Mouse (Mus musculus) heart, embryonic 13.5 days (tissue): ENCODE data around the gene Prdm13. TPM values are rescaled to one million over a fixed set of nuclear protein-coding genes. Genes with fewer than 3 reads are reported as not detected.

ENCODE experiments used
- ATAC-seq: fragments of 200-750 bp; cut with Nextera tagmentation; 2 replicates; pipeline ENCODE4 v1.8.0; 2017; ENCODE audit warnings: moderate TSS enrichment; ENCODE audit not compliant: insufficient number of reproducible peaks, low FRiP score, low TSS enrichment; ENCODE audit errors: extremely low read depth
- H3K27ac ChIP-seq: fragments of 300-500 bp; sonication (generic); replicated peaks from 2 replicates; pipeline ENCODE4 v1.5.1; 2015; ENCODE audit warnings: moderate library complexity, mild to moderate bottlenecking, inconsistent platforms
- H3K27me3 ChIP-seq: fragments of 300-500 bp; sonication (generic); replicated peaks from 2 replicates; pipeline ENCODE4 v1.6.1; 2015; ENCODE audit warnings: mild to moderate bottlenecking, inconsistent platforms
- H3K36me3 ChIP-seq: fragments of 300-500 bp; sonication (generic); 2 replicates; pipeline ENCODE4 v1.6.1; 2015; ENCODE audit warnings: mild to moderate bottlenecking, inconsistent platforms
- H3K4me1 ChIP-seq: fragments of 300-500 bp; sonication (generic); 2 replicates; pipeline ENCODE4 v1.6.1; 2015; ENCODE audit warnings: inconsistent platforms
- H3K4me2 ChIP-seq: fragments of 300-500 bp; sonication (generic); 2 replicates; pipeline ENCODE4 v1.6.1; 2015; ENCODE audit warnings: inconsistent platforms, mild to moderate bottlenecking, moderate library complexity
- H3K4me3 ChIP-seq: fragments of 300-500 bp; sonication (generic); 2 replicates; pipeline ENCODE4 v1.5.1; 2015; ENCODE audit warnings: moderate library complexity, mild to moderate bottlenecking, inconsistent platforms
- H3K9ac ChIP-seq: fragments of 300-500 bp; sonication (generic); 2 replicates; pipeline ENCODE4 v1.6.1; 2015; ENCODE audit warnings: inconsistent platforms, mild to moderate bottlenecking, moderate library complexity
- H3K9me3 ChIP-seq: fragments of 300-500 bp; sonication (generic); 2 replicates; pipeline ENCODE4 v1.6.1; 2016; ENCODE audit warnings: inconsistent platforms
- WGBS: fragments of 180-500 bp; shearing (Covaris S2); methylation state at CpG from one replicate; pipeline ENCODE4 v1.1.7; 2015; ENCODE audit warnings: mixed read lengths; 5-methylcytosine and 5-hydroxymethylcytosine counted together
- polyA plus RNA-seq: library from polyadenylated mRNA; unstranded; fragments of >200 nt; fragmentation: Nextera tagmentation; extraction: Ambion mirVana; gene quantifications from 2 replicates; pipeline ENCODE4 v1.2.1, GENCODE M21; 2015

Gene Prdm13
- polyA plus RNA-seq, 1 experiment from 2014 or later, result not detected

DNA sequence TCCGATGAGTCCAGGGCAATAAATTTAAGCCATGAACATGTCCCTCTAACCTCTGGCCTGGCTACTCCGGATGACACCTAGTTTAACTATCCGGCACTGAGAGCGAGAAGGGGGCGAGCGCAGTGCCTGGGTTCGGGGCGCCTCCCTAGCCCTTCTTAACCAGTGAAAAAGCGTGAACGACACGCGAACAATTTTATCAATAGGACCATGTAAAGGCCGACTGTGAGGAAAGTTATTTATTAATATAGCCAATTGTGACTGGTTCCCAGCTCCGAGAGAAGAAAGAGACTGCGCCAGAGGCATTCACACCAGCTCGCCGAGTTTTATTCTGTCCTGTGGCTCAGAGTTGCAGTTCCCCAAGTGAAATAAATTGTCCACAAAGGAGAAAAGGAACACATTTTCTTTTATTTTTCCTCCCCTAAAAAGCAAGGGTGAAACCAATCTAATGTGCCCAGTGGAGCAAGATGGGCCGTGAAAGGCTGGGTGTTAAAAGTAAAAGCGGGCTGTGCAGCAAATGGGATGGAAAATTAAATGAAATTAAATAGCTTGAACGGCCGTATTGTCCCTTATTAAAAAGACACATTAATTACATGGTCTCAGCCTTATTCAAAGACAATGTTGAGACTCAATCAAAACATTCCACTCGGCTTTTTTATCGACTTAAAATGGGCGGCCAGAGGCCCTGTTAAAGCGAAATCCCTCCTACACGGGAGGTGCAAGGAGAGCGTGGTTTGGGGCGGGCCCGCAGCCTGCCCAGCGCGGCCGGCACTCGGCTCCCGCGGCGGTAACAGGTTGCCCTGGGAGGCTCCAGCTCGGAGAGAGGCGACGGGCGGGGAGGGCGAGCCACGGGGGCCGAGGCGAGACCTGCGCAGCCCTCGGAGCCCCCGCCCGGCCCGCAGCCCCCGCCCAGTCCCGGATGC, 2.3 kb upstream of the Prdm13 start:
- peak overlapping the region; percentile 74 for H3K9ac ChIP-seq
- ATAC-seq, result no peak

GRCm38 (mm10) chr4:21686934-21687333, 1.2 kb upstream of the Prdm13 start:
- H3K27ac ChIP-seq, result no peak overlapping the region
- ATAC-seq, result no peak
- H3K27me3 ChIP-seq, result peaks cover 99% of the 10 kb centered on the region
- no peaks in the 10 kb centered on the region for H3K9me3 ChIP-seq
- H3K4me2 ChIP-seq, result no peak overlapping the region
- H3K4me3 ChIP-seq, result no peak overlapping the region
- peaks cover 14% of the 10 kb centered on the region for H3K4me1 ChIP-seq
- H3K36me3 ChIP-seq, result no peaks in the 10 kb centered on the region
- no peak overlapping the region for H3K9ac ChIP-seq
- WGBS, result 1% methylated on average over 5 of the region's 5 CpGs

More for the DNA sequence above, 2.3 kb upstream of the Prdm13 start:
- Histone ChIP-seq H3K4me1 (peaks cover 14% of the 10 kb centered on the region), H3K4me2 (peak overlapping the region; percentile 90), H3K9me3 (no peaks in the 10 kb centered on the region), H3K36me3 (no peaks in the 10 kb centered on the region), H3K27me3 (peaks cover 99% of the 10 kb centered on the region), H3K4me3 (peak overlapping the region; percentile 59), H3K27ac (no peak overlapping the region)
- 3% methylated on average over 51 of the region's 51 CpGs for WGBS

- Histone ChIP-seq H3K36me3 (no peaks in the 10 kb centered on the region), H3K4me1 (peaks cover 14% of the 10 kb centered on the region), H3K27me3 (peaks cover 99% of the 10 kb centered on the region), H3K4me3 (no peak overlapping the region), H3K27ac (no peak overlapping the region), H3K9ac (no peak overlapping the region), H3K4me2 (no peak overlapping the region), H3K9me3 (no peaks in the 10 kb centered on the region)
- 1% methylated on average over 11 of the region's 11 CpGs for WGBS
- ATAC-seq, result no peak
These were observed 653 bp upstream of the Prdm13 start for GRCm38 (mm10) chr4:21686416-21686815.

DNA sequence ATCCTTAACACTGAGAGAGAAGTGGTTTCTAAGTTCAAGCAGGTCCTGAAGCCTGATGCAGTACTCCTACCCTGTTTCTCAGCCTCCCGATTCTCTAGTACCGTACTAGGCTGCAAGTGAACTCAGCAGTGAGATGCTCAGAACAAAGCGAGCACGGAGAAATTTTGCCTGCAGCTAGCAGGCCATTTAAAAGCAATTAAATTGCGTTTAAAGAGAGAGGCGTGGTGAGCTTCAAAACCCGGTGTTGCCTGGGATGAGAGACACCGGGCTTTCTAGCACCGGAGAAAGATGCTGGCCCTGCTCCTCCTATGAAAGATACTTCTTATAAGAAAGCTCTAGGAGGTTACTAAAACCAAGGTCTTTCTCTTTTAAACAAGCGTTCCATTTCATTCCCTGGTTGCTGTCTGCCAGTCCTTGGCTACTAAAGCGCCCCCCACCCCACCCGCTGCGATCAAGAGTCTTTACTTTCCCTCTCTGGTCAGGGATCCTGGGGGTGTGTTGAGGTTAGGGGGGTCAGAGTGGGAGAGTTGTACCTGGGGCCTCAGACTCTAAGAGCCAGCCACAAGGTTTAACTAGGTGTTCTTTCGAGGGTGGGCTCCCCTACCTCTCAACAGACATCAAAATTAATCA, 1.3 kb downstream of the Prdm13 start:
- Histone ChIP-seq H3K36me3 (no peaks in the 10 kb centered on the region), H3K4me3 (no peak overlapping the region), H3K9ac (no peak overlapping the region), H3K9me3 (no peaks in the 10 kb centered on the region), H3K4me2 (no peak overlapping the region), H3K4me1 (peaks cover 14% of the 10 kb centered on the region), H3K27ac (no peak overlapping the region), H3K27me3 (peaks cover 99% of the 10 kb centered on the region)
- WGBS, result 3% methylated on average over 14 of the region's 14 CpGs
- no peak for ATAC-seq

GRCm38 (mm10) chr4:21682421-21683150, 3.2 kb downstream of the Prdm13 start:
- Histone ChIP-seq H3K4me2 (no peak overlapping the region), H3K9ac (no peak overlapping the region), H3K4me3 (no peak overlapping the region), H3K9me3 (no peaks in the 10 kb centered on the region), H3K27me3 (peaks cover 100% of the 10 kb centered on the region), H3K27ac (no peak overlapping the region), H3K4me1 (peaks cover 17% of the 10 kb centered on the region), H3K36me3 (no peaks in the 10 kb centered on the region)
- WGBS, result 14% methylated on average over 10 of the region's 10 CpGs
- ATAC-seq, result no peak

DNA sequence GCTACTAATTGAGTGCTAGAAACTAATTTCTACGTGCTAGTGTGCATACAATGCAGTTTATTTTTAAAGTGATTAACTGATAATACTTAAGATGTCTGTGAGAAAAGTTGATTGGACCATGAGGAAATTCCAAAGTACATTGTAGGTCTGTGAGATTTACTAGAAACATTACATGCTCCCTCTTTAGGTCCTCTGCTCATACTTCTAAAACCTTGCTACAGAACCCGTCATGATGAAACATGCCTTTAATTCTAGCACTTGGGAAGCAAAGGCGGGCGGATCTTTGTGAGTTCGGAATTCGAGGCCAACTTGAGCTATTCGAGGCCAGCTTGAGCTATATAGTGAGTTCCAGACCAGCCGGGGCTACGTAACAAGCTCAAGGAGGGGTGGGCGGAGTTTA, 4.8 kb downstream of the Prdm13 start:
- H3K9me3 ChIP-seq, result no peaks in the 10 kb centered on the region
- H3K4me3 ChIP-seq, result no peak overlapping the region
- no peak overlapping the region for H3K4me2 ChIP-seq
- no peak for ATAC-seq
- peaks cover 17% of the 10 kb centered on the region for H3K4me1 ChIP-seq
- H3K36me3 ChIP-seq, result no peaks in the 10 kb centered on the region
- H3K27me3 ChIP-seq, result peaks cover 100% of the 10 kb centered on the region
- no peak overlapping the region for H3K27ac ChIP-seq
- no peak overlapping the region for H3K9ac ChIP-seq
- 5% methylated on average over 10 of the region's 10 CpGs for WGBS

DNA sequence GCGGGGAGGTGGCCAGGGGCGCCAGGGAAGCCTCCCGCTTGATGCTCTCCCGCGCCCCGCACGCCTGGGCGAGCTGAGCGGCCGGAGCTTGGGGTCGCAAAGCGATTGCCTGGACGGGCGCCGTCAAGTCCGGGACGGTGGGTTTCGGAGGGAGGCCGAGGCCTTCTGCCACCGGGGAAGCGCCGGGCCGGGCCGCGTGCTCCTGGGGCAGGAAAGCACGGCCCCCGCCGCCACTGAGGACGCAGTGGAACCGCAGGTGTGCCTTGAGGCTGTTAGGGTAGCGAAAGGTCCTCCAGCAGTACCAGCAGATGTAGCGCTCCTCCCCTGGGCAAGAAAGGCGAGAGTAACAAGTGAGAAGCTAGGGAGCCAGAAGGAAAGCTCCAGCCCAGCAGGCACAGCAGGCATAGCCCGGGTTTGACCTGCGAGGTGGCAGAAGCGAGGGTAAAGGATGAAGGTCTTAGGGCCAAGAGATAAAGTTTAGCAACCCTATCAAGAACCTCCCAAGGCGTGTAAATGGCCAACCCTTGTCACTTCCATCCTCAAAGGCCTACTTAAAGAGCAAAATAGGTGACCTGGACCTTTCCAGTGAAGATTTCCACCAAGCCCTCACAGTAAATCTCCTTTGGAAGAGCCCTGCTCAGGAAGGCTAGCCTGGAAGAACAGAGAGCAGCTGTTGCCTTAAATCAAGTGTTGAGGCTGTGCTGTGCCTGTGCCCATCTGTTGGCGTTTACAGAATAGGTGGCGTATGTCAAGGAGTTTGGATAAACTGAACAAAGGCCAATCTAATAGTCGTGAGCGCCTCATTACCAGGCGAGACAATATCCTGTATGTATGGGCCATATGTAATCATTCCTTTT, 5.9 kb downstream of the Prdm13 start:
- Histone ChIP-seq H3K9me3 (no peaks in the 10 kb centered on the region), H3K9ac (no peak overlapping the region), H3K4me3 (peak overlapping the region; percentile 53), H3K4me2 (peak overlapping the region; percentile 73), H3K36me3 (no peaks in the 10 kb centered on the region), H3K27me3 (peaks cover 100% of the 10 kb centered on the region), H3K4me1 (peaks cover 17% of the 10 kb centered on the region), H3K27ac (no peak overlapping the region)
- WGBS, result 3% methylated on average over 42 of the region's 42 CpGs
- ATAC-seq, result no peak

GRCm38 (mm10) chr4:21678975-21679623, 6.7 kb downstream of the Prdm13 start:
- under 1% methylated on average over 62 of the region's 79 CpGs for WGBS
- Histone ChIP-seq H3K4me1 (peaks cover 17% of the 10 kb centered on the region), H3K4me2 (peak overlapping the region; percentile 73), H3K36me3 (no peaks in the 10 kb centered on the region), H3K4me3 (peak overlapping the region; percentile 53), H3K9me3 (no peaks in the 10 kb centered on the region), H3K27ac (no peak overlapping the region), H3K9ac (peak overlapping the region; percentile 58; the same call in 1 of the 2 replicates), H3K27me3 (peaks cover 100% of the 10 kb centered on the region)
- 0 out of 2 replicates have a peak, but pooled peaks have one; percentile 25 for ATAC-seq

DNA sequence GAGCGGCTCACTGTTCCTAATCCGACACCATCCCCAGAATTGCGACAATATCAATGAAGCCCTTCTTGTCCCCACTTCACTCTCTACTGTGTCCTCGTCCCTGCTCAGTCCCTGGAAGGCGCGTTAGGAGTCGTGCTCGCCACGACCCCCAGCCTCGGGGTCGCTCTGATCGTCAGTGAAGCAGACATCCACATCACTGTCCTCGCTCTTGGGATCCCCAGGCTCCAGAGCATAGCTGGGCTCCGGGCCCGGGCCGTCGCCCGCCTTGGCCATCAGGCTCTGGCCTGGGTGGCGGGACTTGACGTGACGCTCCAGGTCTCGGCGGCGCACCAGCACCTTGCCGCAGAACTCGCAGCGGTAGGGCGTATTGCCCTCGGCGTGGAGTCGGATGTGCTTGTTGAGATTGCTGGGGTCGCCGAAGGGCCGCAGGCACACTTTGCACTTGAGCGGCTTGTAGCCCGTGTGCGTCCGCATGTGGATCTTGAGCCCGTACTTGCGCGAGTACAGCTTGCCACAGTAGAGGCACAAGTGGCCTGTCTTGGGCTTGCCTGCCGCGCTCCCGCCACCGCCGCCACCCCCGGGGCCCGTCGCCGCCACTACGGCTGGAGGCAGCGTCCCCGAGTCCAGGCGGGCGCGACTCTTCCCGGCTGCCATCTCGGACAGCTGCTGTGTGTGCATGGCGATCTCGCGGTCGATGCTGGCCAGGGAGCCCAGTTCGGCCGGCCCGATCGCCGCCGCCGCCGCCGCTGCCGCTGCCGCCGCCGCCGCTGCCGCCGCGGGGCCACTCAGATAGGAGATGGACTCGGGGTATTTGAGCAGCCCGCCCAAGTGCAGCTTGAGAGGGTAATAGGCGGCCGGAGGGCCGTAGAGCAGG, 7.4 kb downstream of the Prdm13 start:
- under 1% methylated on average over 84 of the region's 84 CpGs for WGBS
- no peak for ATAC-seq
- H3K27ac ChIP-seq, result no peak overlapping the region
- H3K4me3 ChIP-seq, result peak overlapping the region; percentile 53
- H3K9me3 ChIP-seq, result no peaks in the 10 kb centered on the region
- H3K4me1 ChIP-seq, result peaks cover 17% of the 10 kb centered on the region
- peak overlapping the region; percentile 73 for H3K4me2 ChIP-seq
- H3K36me3 ChIP-seq, result no peaks in the 10 kb centered on the region
- H3K9ac ChIP-seq, result peak overlapping the region; percentile 58; the same call in 1 of the 2 replicates
- H3K27me3 ChIP-seq, result peaks cover 100% of the 10 kb centered on the region
